Mouse (Mus musculus) CH12.LX (cell line): ENCODE data around the gene Pde11a. TPM values are rescaled to one million over a fixed set of nuclear protein-coding genes. Genes with fewer than 3 reads are reported as not detected.

Experiments used
- DNase-seq: peaks from one replicate; pipeline ENCODE4 v3.0.0-alpha.2; 2013; ENCODE audit errors: extremely low read depth
- H3K27ac ChIP-seq: 2 replicates; pipeline ENCODE4 v1.5.1; 2012; ENCODE audit warnings: low read depth, mild to moderate bottlenecking, control low read depth, moderate library complexity; ENCODE audit not compliant: insufficient read depth
- H3K27me3 ChIP-seq: replicated peaks from 2 replicates; pipeline ENCODE3; 2012; ENCODE audit warnings: inconsistent platforms
- H3K36me3 ChIP-seq, 2 experiments: replicated peaks in 1 of 2; 2 replicates each; pipeline versions ENCODE3 to v1.6.1; 2012; ENCODE audit warnings: inconsistent platforms in 1 of 2, low read length in 1 of 2, mild to moderate bottlenecking in 1 of 2, mixed read lengths in 1 of 2, moderate library complexity in 1 of 2; ENCODE audit not compliant: control insufficient read depth in 1 of 2, insufficient read depth in 1 of 2
- H3K4me1 ChIP-seq, 2 experiments: 2 replicates each; pipeline ENCODE4 v1.6.1; 2012; ENCODE audit warnings: inconsistent platforms in 1 of 2, moderate library complexity in 1 of 2; ENCODE audit not compliant: insufficient read depth in 2 of 2, control insufficient read depth in 1 of 2
- H3K4me2 ChIP-seq: 2 replicates; pipeline ENCODE4 v1.6.1; 2012; ENCODE audit warnings: low read depth, mild to moderate bottlenecking, control low read depth; ENCODE audit not compliant: poor library complexity, insufficient read depth, severe bottlenecking
- H3K4me3 ChIP-seq, 3 experiments: fragments of 150-350 bp in 1 of 3; sonication (generic) in 1 of 3; replicated peaks in 1 of 3; 2 replicates each; pipeline versions ENCODE3 to v1.5.1; 2011 to 2012; ENCODE audit warnings: low read depth in 2 of 3, low read length in 2 of 3, mild to moderate bottlenecking in 2 of 3, moderate library complexity in 2 of 3, control low read depth in 1 of 3, improper control_type of control experiment in 1 of 3, inconsistent platforms in 1 of 3, mixed read lengths in 1 of 3; ENCODE audit not compliant: poor library complexity in 1 of 3
- H3K79me2 ChIP-seq: replicated peaks from 2 replicates; pipeline ENCODE4 v1.6.1; 2012; ENCODE audit warnings: mild to moderate bottlenecking, moderate library complexity; ENCODE audit not compliant: control insufficient read depth, poor library complexity, insufficient read depth, severe bottlenecking; ENCODE audit errors: extremely low read depth
- H3K9ac ChIP-seq: 2 replicates; pipeline ENCODE4 v1.6.1; 2012; ENCODE audit warnings: low read depth, mild to moderate bottlenecking, control low read depth, moderate library complexity; ENCODE audit not compliant: insufficient read depth
- H3K9me3 ChIP-seq: replicated peaks from 2 replicates; pipeline ENCODE3; 2012; ENCODE audit warnings: low read length, inconsistent platforms, mixed read lengths
- BHLHE40 ChIP-seq: IDR thresholded peaks from 2 replicates; pipeline ENCODE4 v1.6.1; 2011; ENCODE audit warnings: mild to moderate bottlenecking, low read depth, low read length, improper control_type of control experiment
- CTCF ChIP-seq, 2 experiments: IDR thresholded peaks in 1 of 2; conservative IDR thresholded peaks in 1 of 2; 2 replicates each; pipeline ENCODE4 v1.5.1; 2011 to 2012; ENCODE audit warnings: low read depth in 2 of 2, low read length in 2 of 2, improper control_type of control experiment in 1 of 2, inconsistent platforms in 1 of 2, mild to moderate bottlenecking in 1 of 2, moderate library complexity in 1 of 2
- ELF1 ChIP-seq: IDR thresholded peaks from 2 replicates; pipeline ENCODE4 v1.6.1; 2014; ENCODE audit warnings: low read depth, mild to moderate bottlenecking, inconsistent platforms, low read length, improper control_type of control experiment
- EP300 ChIP-seq: IDR thresholded peaks from 2 replicates; pipeline ENCODE4 v1.6.1; 2011; ENCODE audit warnings: low read length, improper control_type of control experiment
- ETS1 ChIP-seq: conservative IDR thresholded peaks from 2 replicates; pipeline ENCODE4 v1.6.1; 2012; ENCODE audit warnings: low read depth, mild to moderate bottlenecking, inconsistent platforms, low read length, improper control_type of control experiment, moderate library complexity
- GABPA ChIP-seq: IDR thresholded peaks from 2 replicates; pipeline ENCODE4 v1.6.1; 2012; ENCODE audit warnings: low read depth, low read length, improper control_type of control experiment, inconsistent platforms; ENCODE audit not compliant: insufficient replicate concordance
- HCFC1 ChIP-seq: IDR thresholded peaks from 2 replicates; pipeline ENCODE4 v1.6.1; 2012; ENCODE audit warnings: low read depth, mild to moderate bottlenecking, inconsistent platforms, low read length, improper control_type of control experiment
- IRF4 ChIP-seq: IDR thresholded peaks from 2 replicates; pipeline ENCODE4 v1.6.1; 2014; ENCODE audit warnings: low read depth, mild to moderate bottlenecking, inconsistent platforms, low read length, improper control_type of control experiment
- JUN ChIP-seq: IDR thresholded peaks from 2 replicates; pipeline ENCODE4 v1.6.1; 2011; ENCODE audit warnings: low read depth, mild to moderate bottlenecking, low read length, improper control_type of control experiment, moderate library complexity; ENCODE audit not compliant: insufficient read depth
- KAT2A ChIP-seq: IDR thresholded peaks from 2 replicates; pipeline ENCODE4 v1.6.1; 2012; ENCODE audit warnings: low read length, improper control_type of control experiment, inconsistent platforms; ENCODE audit not compliant: insufficient replicate concordance
- MAFK ChIP-seq: IDR thresholded peaks from 2 replicates; pipeline ENCODE4 v1.6.1; 2011; ENCODE audit warnings: low read length, improper control_type of control experiment; ENCODE audit not compliant: insufficient replicate concordance
- MAX ChIP-seq: IDR thresholded peaks from 2 replicates; pipeline ENCODE4 v1.6.1; 2011; ENCODE audit warnings: low read length, improper control_type of control experiment
- MAZ ChIP-seq: IDR thresholded peaks from 2 replicates; pipeline ENCODE4 v1.6.1; 2012; ENCODE audit warnings: low read depth, mild to moderate bottlenecking, inconsistent platforms, low read length, improper control_type of control experiment, moderate library complexity
- MEF2A ChIP-seq: IDR thresholded peaks from 2 replicates; pipeline ENCODE4 v1.6.1; 2014; ENCODE audit warnings: low read depth, mild to moderate bottlenecking, inconsistent platforms, low read length, improper control_type of control experiment, borderline replicate concordance
- MXI1 ChIP-seq: IDR thresholded peaks from 2 replicates; pipeline ENCODE4 v1.6.1; 2011; ENCODE audit warnings: mild to moderate bottlenecking, low read depth, low read length, improper control_type of control experiment
- MYC ChIP-seq: IDR thresholded peaks from 2 replicates; pipeline ENCODE4 v1.6.1; 2011; ENCODE audit warnings: low read depth, mild to moderate bottlenecking, improper control_type of control experiment, low read length
- NELFE ChIP-seq: IDR thresholded peaks from 2 replicates; pipeline ENCODE4 v1.6.1; 2011; ENCODE audit warnings: low read depth, low read length, improper control_type of control experiment
- PAX5 ChIP-seq: IDR thresholded peaks from 2 replicates; pipeline ENCODE4 v1.6.1; 2012; ENCODE audit warnings: low read length, inconsistent platforms, mixed read lengths
- POLR2A ChIP-seq: IDR thresholded peaks from 2 replicates; pipeline ENCODE4 v1.6.1; 2011; ENCODE audit warnings: low read depth, mild to moderate bottlenecking, improper control_type of control experiment, low read length
- RCOR1 ChIP-seq: conservative IDR thresholded peaks from 2 replicates; pipeline ENCODE4 v1.6.1; 2012; ENCODE audit warnings: low read depth, mild to moderate bottlenecking, inconsistent platforms, low read length, improper control_type of control experiment
- SIN3A ChIP-seq: IDR thresholded peaks from 2 replicates; pipeline ENCODE4 v1.6.1; 2012; ENCODE audit warnings: low read length, improper control_type of control experiment, inconsistent platforms
- SMC3 ChIP-seq: IDR thresholded peaks from 2 replicates; pipeline ENCODE4 v1.6.1; 2011; ENCODE audit warnings: low read depth, low read length, improper control_type of control experiment
- TBP ChIP-seq: conservative IDR thresholded peaks from 2 replicates; pipeline ENCODE4 v1.6.1; 2011; ENCODE audit warnings: low read depth, low read length, improper control_type of control experiment
- TCF12 ChIP-seq: IDR thresholded peaks from 2 replicates; pipeline ENCODE4 v1.6.1; 2014; ENCODE audit warnings: low read depth, mild to moderate bottlenecking, inconsistent platforms, low read length, improper control_type of control experiment
- UBTF ChIP-seq: IDR thresholded peaks from 2 replicates; pipeline ENCODE4 v1.6.1; 2012; ENCODE audit warnings: low read depth, mild to moderate bottlenecking, inconsistent platforms, low read length, improper control_type of control experiment, moderate library complexity
- USF2 ChIP-seq: conservative IDR thresholded peaks from 2 replicates; pipeline ENCODE4 v1.6.1; 2011; ENCODE audit warnings: low read depth, low read length, improper control_type of control experiment
- ZC3H11A ChIP-seq: IDR thresholded peaks from 2 replicates; pipeline ENCODE4 v1.6.1; 2012; ENCODE audit warnings: low read depth, mild to moderate bottlenecking, inconsistent platforms, low read length, improper control_type of control experiment
- ZMIZ1 ChIP-seq: IDR thresholded peaks from 2 replicates; pipeline ENCODE4 v1.6.1; 2012; ENCODE audit warnings: low read depth, mild to moderate bottlenecking, inconsistent platforms, low read length, improper control_type of control experiment
- ZNF384 ChIP-seq: IDR thresholded peaks from 2 replicates; pipeline ENCODE4 v1.6.1; 2012; ENCODE audit warnings: low read depth, low read length, improper control_type of control experiment, inconsistent platforms
- dilution Hi-C: fragments of 300-500 bp; cut with MboI; formaldehyde crosslinking; loops from 2 replicates; pipeline ENCODE4 v1.14.3; 2020; ENCODE audit warnings: low sequenced_read_pairs; ENCODE audit not compliant: extremely low pct_unique_long_range_greater_than_20kb, extremely low pct_ligation_motif_present
- in situ Hi-C: fragments of 300-500 bp; cut with MboI; formaldehyde crosslinking; loops from 3 replicates; pipeline ENCODE4 v1.14.3; 2019; ENCODE audit warnings: low sequenced_read_pairs, low pct_ligation_motif_present, low pct_unique_long_range_greater_than_20kb, mixed read lengths
- polyA plus RNA-seq: library from polyadenylated mRNA; unstranded; fragments of >175 nt; gene quantifications from 2 replicates; pipeline ENCODE4 v1.2.1, GENCODE M21; 2012; ENCODE audit warnings: low read depth; ENCODE audit not compliant: insufficient read length
- total RNA-seq, 2 experiments: library from RNA; depleted of rRNA; stranded (reverse); fragments of 300-350 nt in 1 of 2; fragments of >200 nt in 1 of 2; gene quantifications; 2 replicates each; pipeline ENCODE4 v1.2.3; 2012 to 2014

Gene Pde11a
- total and polyA plus RNA-seq, 3 experiments: 0.14 to 0.38 (median 0.21) TPM

GRCm38 (mm10) chr2:76370656-76370922 lies 32.0 kb upstream of the Pde11a start:
- TF ChIP-seq PAX5 (no peak), USF2 (no peak), SIN3A (0 out of 2 replicates have a peak, but pooled peaks have one; percentile 8)
- TF ChIP-seq, all 38 proteins: peak for 1
- in situ Hi-C loops (no loop called here), dilution Hi-C loops (no loop called here)
- DNase-seq: no peak
- Histone ChIP-seq H3K9ac (peak overlapping the region; percentile 79), H3K4me1 (peaks cover 2 to 54% of the 10 kb centered on the region in 2 experiments; a peak in 2 of 4 replicates), H3K4me2 (peak overlapping the region; percentile 98; the same call in 1 of the 2 replicates), H3K36me3 (peaks cover 17 to 40% of the 10 kb centered on the region in 2 experiments), H3K27ac (no peak overlapping the region), H3K4me3 (peak overlapping the region; percentile 78 to 97 (median 89)), H3K9me3 (no peaks in the 10 kb centered on the region), H3K27me3 (no peaks in the 10 kb centered on the region), H3K79me2 (peaks cover 31% of the 10 kb centered on the region)

- Histone ChIP-seq H3K4me2 (peak within 1 kb of the TSS; percentile 98), H3K4me3 (peak within 1 kb of the TSS; percentile 78 to 97 (median 89)), H3K9ac (peak within 1 kb of the TSS; percentile 79), H3K79me2 (peaks cover 31% of the 10 kb centered on the region), H3K36me3 (peaks cover 14 to 35% of the 10 kb centered on the region in 2 experiments), H3K27ac (peak within 1 kb of the TSS; percentile 17)
- in situ Hi-C loops (loop anchor here (5.0 kb wide), 1 partner anchor 227 kb away; no protein-coding TSS in a partner anchor), dilution Hi-C loops (no loop called here)
- peak; percentile 92 for DNase-seq
- TF ChIP-seq POLR2A (peak; percentile 82), MXI1 (peak; percentile 93), ETS1 (peak; percentile 22; the same call in 1 of the 2 replicates), HCFC1 (peak; percentile 89), MAFK (0 out of 2 replicates have a peak, but pooled peaks have one; percentile 39), UBTF (peak; percentile 66; the same call in 1 of the 2 replicates), SIN3A (peak; percentile 95), MEF2A (peak; percentile 76), IRF4 (peak; percentile 49; the same call in 1 of the 2 replicates), EP300 (no peak), TBP (no peak; the same call in 1 of the 2 replicates), BHLHE40 (peak; percentile 14; the same call in 1 of the 2 replicates), JUN (no peak), NELFE (peak; percentile 64), USF2 (no peak), CTCF (conservative IDR thresholded peaks at IDR 0.05 in 1 of 2, IDR thresholded peaks at IDR 0.05 in 1 of 2; ENCODE audit: low read depth in 2 of 2, low read length in 2 of 2) (peak; percentile 43 to 88), MAX (peak; percentile 63; the same call in 1 of the 2 replicates), KAT2A (peak; percentile 81; the same call in 1 of the 2 replicates), MAZ (no peak), ZNF384 (peak; percentile 34; the same call in 1 of the 2 replicates), ZMIZ1 (no peak), MYC (no peak), ELF1 (peak; percentile 99), GABPA (peak; percentile 82), SMC3 (peak; percentile 35), RCOR1 (no peak), ZC3H11A (no peak), TCF12 (peak; percentile 85), PAX5 (no peak)
- TF ChIP-seq, all 38 proteins: peak for 19
- Histone ChIP-seq H3K27me3 (no peaks in the 10 kb centered on the region), H3K4me1 (peaks cover 2 to 49% of the 10 kb centered on the region in 2 experiments; a peak in 2 of 4 replicates), H3K9me3 (no peaks in the 10 kb centered on the region)
Observed at GRCm38 (mm10) chr2:76369821-76370655, 31.5 kb upstream of the Pde11a start, which contains the start of gene Rbm45. Gene Rbm45 (plus strand): TSS chr2:76369984.
